Mouse (Mus musculus) forebrain, embryonic 16.5 days (tissue): Measurements from ENCODE around the gene Nkd1. TPM values are rescaled to one million over a fixed set of nuclear protein-coding genes. Genes with fewer than 3 reads are reported as not detected.

Experiments used
- ATAC-seq: fragments of 200-750 bp; cut with Nextera tagmentation; 2 replicates; pipeline ENCODE4 v1.8.0; 2017; ENCODE audit warnings: mild to moderate bottlenecking, moderate library complexity
- H3K27ac ChIP-seq: fragments of 300-500 bp; sonication (generic); 2 replicates; pipeline ENCODE4 v1.5.1; 2014; ENCODE audit warnings: low read length, control low read depth
- H3K27me3 ChIP-seq: fragments of 300-500 bp; sonication (generic); replicated peaks from 2 replicates; pipeline ENCODE4 v1.6.1; 2014; ENCODE audit warnings: low read length; ENCODE audit not compliant: control insufficient read depth, insufficient read depth
- H3K36me3 ChIP-seq: fragments of 300-500 bp; sonication (generic); 2 replicates; pipeline ENCODE4 v1.6.1; 2014; ENCODE audit not compliant: control insufficient read depth, insufficient read depth
- H3K4me1 ChIP-seq: fragments of 300-500 bp; sonication (generic); replicated peaks from 2 replicates; pipeline ENCODE4 v1.6.1; 2014; ENCODE audit warnings: low read length; ENCODE audit not compliant: control insufficient read depth, insufficient read depth
- H3K4me2 ChIP-seq: fragments of 300-500 bp; sonication (generic); 2 replicates; pipeline ENCODE4 v1.6.1; 2014; ENCODE audit warnings: mild to moderate bottlenecking, low read length, control low read depth
- H3K4me3 ChIP-seq: fragments of 300-500 bp; sonication (generic); replicated peaks from 2 replicates; pipeline ENCODE4 v1.5.1; 2014; ENCODE audit warnings: mild to moderate bottlenecking, low read length, control low read depth
- H3K9ac ChIP-seq: fragments of 300-500 bp; sonication (generic); replicated peaks from 2 replicates; pipeline ENCODE4 v1.6.1; 2014; ENCODE audit warnings: low read depth, low read length, control low read depth
- H3K9me3 ChIP-seq: fragments of 300-500 bp; sonication (generic); 2 replicates; pipeline ENCODE4 v1.6.1; 2016; ENCODE audit warnings: low read length; ENCODE audit not compliant: control insufficient read depth
- WGBS: fragments of 180-500 bp; shearing (Covaris S2); extraction: QIAGEN DNeasy Blood & Tissue Kit; methylation state at CpG from one replicate; pipeline ENCODE4 v1.1.7; 2014; 5-methylcytosine and 5-hydroxymethylcytosine counted together
- polyA plus RNA-seq: library from polyadenylated mRNA; unstranded; fragments of >200 nt; fragmentation: Nextera tagmentation; extraction: Ambion mirVana; gene quantifications from 2 replicates; pipeline ENCODE4 v1.2.1, GENCODE M21; 2015

Nkd1 gene
- polyA plus RNA-seq: 28.3 and 28.5 TPM in 2 replicates

DNA sequence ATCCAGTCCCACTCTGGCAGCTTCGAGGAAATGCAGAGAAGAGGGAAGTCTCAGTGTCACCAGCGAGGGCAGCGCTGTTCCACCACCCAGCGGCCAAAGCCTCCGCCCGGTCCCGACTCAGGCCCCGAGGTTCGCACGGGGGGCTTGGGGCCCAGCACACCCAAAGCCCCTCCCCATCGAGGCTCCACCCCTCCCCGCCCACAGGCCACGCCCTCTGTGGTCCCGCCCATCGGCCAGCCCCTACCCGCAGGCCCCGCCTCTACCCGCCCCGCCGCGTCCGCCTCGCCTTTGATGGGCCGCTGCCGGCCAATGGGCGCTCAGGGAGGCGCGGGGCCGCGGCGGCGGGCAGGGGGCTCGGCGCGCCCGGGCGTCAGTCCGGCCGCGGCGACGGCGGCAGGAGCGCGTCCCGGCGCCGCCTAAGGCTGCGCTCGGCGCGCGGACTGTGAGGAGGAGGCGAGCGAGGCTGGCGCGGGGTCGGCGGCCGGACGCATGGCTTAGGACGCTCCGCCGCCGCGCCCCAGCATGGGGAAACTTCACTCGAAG is at the start of gene Nkd1:
Gene Nkd1, plus strand, starts transcription at position 370 of the 543 bp plus-strand sequence.
- WGBS: 1% methylated on average over 61 of the region's 67 CpGs
- Histone ChIP-seq H3K9me3 (no peaks in the 10 kb centered on the region), H3K27ac (peak within 1 kb of the TSS; percentile 24), H3K36me3 (no peaks in the 10 kb centered on the region), H3K4me2 (peak within 1 kb of the TSS; percentile 97), H3K27me3 (no peaks in the 10 kb centered on the region; the same call in 1 of the 2 replicates), H3K9ac (peak within 1 kb of the TSS; percentile 76), H3K4me3 (peak within 1 kb of the TSS; percentile 75), H3K4me1 (peaks cover 27% of the 10 kb centered on the region)
- peak; percentile 89 for ATAC-seq

DNA sequence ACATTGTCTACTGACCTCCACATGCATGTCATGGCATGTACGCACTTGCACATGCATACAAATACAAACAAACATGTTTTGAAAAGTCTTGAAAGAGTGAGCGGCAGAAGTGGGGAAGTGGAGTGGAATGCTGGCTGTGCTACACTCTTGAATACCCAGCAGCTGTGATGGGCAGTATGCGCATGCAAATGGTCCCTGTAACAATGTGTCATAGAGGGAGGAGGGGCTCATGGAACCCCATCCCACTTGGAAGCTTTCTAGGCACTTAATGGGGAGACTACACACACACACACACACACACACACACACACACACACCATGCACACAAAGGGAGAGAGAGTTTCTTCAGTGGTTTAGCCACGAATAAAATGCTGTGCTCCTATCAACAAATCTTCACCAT is 39.9 kb upstream of the Nkd1 start:
- no peak overlapping the region for H3K9ac ChIP-seq
- no peaks in the 10 kb centered on the region for H3K27me3 ChIP-seq
- ATAC-seq: no peak
- H3K4me1 ChIP-seq: 0 out of 2 replicates have a peak, but pooled peaks cover 3% of the 10 kb centered on the region
- H3K9me3 ChIP-seq: no peaks in the 10 kb centered on the region
- H3K27ac ChIP-seq: no peak overlapping the region
- H3K36me3 ChIP-seq: no peaks in the 10 kb centered on the region
- H3K4me3 ChIP-seq: no peak overlapping the region
- 39% methylated on average over 4 of the region's 4 CpGs for WGBS
- H3K4me2 ChIP-seq: no peak overlapping the region

DNA sequence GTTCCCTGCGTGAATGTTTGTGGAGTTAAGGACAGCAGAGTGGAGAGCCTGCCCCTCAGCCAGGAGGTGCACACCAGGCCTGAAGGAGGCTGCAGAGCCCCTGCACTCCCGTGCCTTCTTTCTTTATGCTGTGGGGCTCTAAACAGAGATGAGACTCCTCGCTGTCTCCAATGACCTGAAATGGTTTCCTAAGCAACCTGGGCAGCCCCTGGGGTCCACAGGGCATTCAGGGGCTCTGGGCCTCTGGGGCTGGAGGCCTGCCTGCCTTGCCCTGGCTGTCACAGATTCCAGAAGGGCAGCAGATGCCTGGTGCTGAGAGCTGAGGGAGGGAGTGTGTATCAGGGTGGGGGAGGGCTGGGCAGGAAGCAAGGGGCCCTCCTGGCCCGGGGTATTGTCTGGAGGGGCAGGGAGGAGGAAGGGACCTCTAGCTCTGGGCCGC is 32.7 kb upstream of the Nkd1 start:
- no peak; the same call in 1 of the 2 replicates for ATAC-seq
- H3K4me2 ChIP-seq: no peak overlapping the region
- H3K4me3 ChIP-seq: no peak overlapping the region
- no peak overlapping the region for H3K9ac ChIP-seq
- 0 out of 2 replicates have a peak, but pooled peaks cover 3% of the 10 kb centered on the region for H3K9me3 ChIP-seq
- H3K4me1 ChIP-seq: peaks cover 8% of the 10 kb centered on the region
- no peaks in the 10 kb centered on the region for H3K36me3 ChIP-seq
- WGBS: 7% methylated on average over 5 of the region's 5 CpGs
- no peaks in the 10 kb centered on the region for H3K27me3 ChIP-seq
- no peak overlapping the region for H3K27ac ChIP-seq

DNA sequence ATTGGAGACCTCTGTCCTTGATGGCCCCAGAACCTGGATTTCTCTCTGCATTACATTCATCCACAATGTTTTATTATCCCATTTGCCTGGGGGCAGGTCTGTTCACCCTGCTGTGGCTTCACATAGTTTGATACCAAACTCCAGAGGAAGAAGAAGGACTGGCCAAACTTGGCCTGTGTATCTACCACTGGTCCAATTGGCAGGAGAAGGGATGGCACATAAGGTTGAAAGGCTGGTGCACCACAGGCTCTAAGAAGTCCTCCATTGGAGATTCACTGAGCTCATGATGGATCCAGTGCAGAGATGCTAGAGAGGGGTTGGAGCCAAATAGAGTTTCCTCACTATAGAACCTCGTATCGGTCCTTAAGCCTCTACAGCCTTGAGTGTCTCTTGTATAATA is 27.1 kb upstream of the Nkd1 start:
- ATAC-seq: no peak
- 72% methylated on average over 2 of the region's 2 CpGs for WGBS

DNA sequence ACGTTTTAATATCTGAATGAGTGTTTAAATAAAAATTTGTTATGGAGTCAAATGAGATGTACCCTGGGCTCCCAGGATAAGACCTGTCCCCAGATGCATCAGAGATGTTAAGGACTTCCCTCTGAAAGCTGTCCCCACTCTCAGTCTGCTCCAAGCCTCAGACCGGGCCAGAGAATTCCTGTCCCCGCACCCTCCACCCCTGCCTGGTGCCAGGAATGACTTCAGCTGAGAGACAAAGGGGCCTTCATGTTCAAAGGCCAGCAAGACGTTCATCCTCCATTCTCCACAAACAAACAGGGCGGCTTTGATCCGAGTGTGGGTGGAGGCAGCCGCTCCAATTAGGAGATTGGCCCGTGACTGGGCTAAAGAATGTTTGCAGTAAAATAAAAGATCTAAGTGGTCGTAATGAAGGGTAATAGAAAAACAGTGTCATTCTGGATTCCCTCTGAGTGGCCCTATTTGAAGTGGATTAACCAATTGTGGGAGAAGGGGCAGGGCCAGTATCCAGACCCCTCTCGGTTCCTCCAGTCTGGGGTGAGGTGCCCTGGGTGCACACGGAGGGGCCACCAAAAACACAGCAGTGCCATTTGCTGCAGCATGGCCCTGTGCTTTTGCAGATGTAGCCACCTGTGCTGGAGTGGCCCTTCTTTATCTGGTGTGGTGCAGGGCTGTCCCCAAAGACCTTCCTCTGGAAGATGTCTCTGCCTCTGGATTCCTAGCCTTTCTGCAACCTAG is 25.9 kb upstream of the Nkd1 start:
- Histone ChIP-seq H3K9ac (peak overlapping the region; percentile 48; the same call in 1 of the 2 replicates), H3K4me1 (peaks cover 4% of the 10 kb centered on the region; the same call in 1 of the 2 replicates), H3K27me3 (peaks cover 6% of the 10 kb centered on the region; the same call in 1 of the 2 replicates), H3K36me3 (no peaks in the 10 kb centered on the region), H3K4me2 (peak overlapping the region; percentile 41), H3K9me3 (0 out of 2 replicates have a peak, but pooled peaks cover 5% of the 10 kb centered on the region), H3K27ac (no peak overlapping the region), H3K4me3 (peak overlapping the region; percentile 21; the same call in 1 of the 2 replicates)
- WGBS: 1% methylated on average over 11 of the region's 11 CpGs
- peak; percentile 82 for ATAC-seq

More for the DNA sequence above, 27.1 kb upstream of the Nkd1 start:
- H3K4me1 ChIP-seq: peaks cover 4% of the 10 kb centered on the region; the same call in 1 of the 2 replicates
- no peak overlapping the region for H3K9ac ChIP-seq
- H3K9me3 ChIP-seq: 0 out of 2 replicates have a peak, but pooled peaks cover 5% of the 10 kb centered on the region
- no peak overlapping the region for H3K4me2 ChIP-seq
- H3K4me3 ChIP-seq: no peak overlapping the region
- H3K36me3 ChIP-seq: no peaks in the 10 kb centered on the region
- peaks cover 6% of the 10 kb centered on the region; the same call in 1 of the 2 replicates for H3K27me3 ChIP-seq
- no peak overlapping the region for H3K27ac ChIP-seq

DNA sequence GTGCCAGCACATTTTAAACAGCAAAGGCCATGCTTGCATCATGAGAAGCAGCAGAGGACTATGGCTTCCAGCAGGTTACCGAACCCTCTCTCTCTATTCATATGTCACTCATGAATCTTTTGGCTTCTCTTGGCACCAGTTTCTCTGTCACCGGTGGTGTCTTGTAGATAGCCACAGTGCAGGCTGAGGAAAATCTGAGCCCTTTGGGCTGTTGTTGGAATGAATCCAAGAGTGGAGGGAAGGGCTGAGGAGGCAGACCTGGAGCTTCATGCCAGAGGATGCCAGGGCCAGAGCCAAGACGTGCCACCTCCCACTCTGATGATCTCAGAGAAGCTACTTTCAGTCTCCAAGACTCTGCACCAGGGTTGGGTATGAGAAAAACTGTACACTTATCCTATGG is 19.0 kb upstream of the Nkd1 start:
- H3K36me3 ChIP-seq: no peaks in the 10 kb centered on the region
- no peaks in the 10 kb centered on the region for H3K4me1 ChIP-seq
- no peak overlapping the region for H3K9ac ChIP-seq
- H3K27me3 ChIP-seq: peaks cover under 1% of the 10 kb centered on the region; the same call in 1 of the 2 replicates
- ATAC-seq: no peak
- H3K4me3 ChIP-seq: no peak overlapping the region
- WGBS: 71% methylated on average over 3 of the region's 3 CpGs
- peaks cover 6% of the 10 kb centered on the region; the same call in 1 of the 2 replicates for H3K9me3 ChIP-seq
- no peak overlapping the region for H3K4me2 ChIP-seq
- H3K27ac ChIP-seq: no peak overlapping the region

DNA sequence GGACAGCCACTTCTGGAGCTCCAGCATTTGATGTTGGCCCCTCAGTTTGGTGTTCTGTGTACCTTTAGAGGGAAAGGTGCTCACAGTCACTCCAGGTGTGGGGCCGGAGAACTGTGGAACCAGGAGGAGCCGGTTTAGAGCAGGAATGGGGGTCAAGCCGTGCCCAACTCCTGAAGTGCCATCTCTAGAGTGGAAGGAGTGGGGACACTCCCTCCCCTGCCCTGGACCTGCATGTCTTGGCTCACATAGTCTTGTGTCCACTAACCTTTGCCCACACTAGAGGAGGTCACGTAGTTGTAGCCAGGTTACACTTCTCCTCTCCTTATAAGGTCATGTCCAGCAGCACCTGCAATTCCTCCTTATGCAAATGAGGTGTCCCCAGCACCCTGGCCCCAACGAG is 14.2 kb upstream of the Nkd1 start:
- Histone ChIP-seq H3K27ac (no peak overlapping the region), H3K27me3 (no peaks in the 10 kb centered on the region), H3K9ac (no peak overlapping the region), H3K4me2 (no peak overlapping the region), H3K4me3 (no peak overlapping the region), H3K36me3 (no peaks in the 10 kb centered on the region), H3K9me3 (no peaks in the 10 kb centered on the region), H3K4me1 (no peaks in the 10 kb centered on the region)
- no peak for ATAC-seq
- 88% methylated on average over 5 of the region's 5 CpGs for WGBS

DNA sequence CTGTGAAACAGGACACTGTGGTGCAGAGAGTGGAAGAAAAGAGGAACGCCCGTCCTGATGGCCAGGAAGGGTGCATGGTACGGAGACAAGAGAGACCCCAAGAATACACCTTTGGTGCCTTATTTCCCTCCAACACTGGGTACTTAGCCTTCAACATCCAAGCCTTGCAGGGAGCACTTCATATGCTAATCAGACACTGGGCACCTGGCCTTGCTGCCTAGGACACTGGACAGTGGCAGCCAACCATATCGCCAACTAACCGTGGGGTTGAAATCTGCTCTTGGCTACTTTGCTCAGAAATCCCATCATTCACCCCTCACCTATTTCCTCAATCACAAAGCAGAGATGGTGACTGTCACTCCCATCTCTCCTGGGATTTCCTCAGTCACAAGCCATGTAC is 10.1 kb upstream of the Nkd1 start:
- Histone ChIP-seq H3K4me1 (peaks cover 10% of the 10 kb centered on the region), H3K9ac (no peak overlapping the region), H3K36me3 (no peaks in the 10 kb centered on the region), H3K4me2 (no peak overlapping the region), H3K4me3 (no peak overlapping the region), H3K27me3 (no peaks in the 10 kb centered on the region), H3K27ac (no peak overlapping the region), H3K9me3 (no peaks in the 10 kb centered on the region)
- no peak for ATAC-seq
- 93% methylated on average over 5 of the region's 5 CpGs for WGBS

DNA sequence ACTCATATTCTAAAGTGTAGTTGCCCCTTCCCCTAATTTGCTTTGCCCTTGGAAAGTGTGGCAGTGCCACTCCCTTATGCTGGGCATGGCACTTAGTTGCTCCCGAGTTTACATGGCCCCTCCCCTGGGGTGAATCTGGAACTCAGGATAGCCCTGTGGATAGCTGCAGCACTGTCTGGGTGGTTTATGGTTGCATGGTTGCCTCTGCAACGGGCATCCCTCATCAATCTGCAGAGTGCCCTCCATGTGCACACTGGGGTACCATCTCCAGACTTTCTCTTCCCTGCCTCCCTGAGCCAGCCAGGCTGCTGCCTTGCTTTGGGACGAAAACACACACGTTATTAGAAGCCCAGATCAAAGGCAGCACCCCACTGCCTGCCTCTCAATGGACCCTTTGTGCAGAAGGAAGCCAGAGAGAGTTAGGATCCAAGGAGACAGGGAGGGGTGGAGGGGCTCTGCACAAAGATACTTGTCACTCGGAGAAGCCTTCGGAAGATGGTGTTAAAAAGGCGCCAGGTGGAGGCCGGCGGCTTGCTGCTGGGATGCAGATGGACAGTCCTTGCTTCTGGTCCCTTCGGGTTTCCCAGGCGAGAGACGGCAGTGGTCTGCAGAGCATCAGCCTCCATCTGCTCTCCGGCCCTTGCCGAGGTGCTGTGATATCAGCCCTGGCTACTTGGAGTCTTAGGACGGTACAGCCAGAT is 8.9 kb upstream of the Nkd1 start:
- no peak overlapping the region for H3K27ac ChIP-seq
- WGBS: 1% methylated on average over 15 of the region's 15 CpGs

More for the DNA sequence above, 8.9 kb upstream of the Nkd1 start:
- peak overlapping the region; percentile 11; the same call in 1 of the 2 replicates for H3K4me2 ChIP-seq
- H3K4me1 ChIP-seq: peaks cover 10% of the 10 kb centered on the region
- no peaks in the 10 kb centered on the region for H3K36me3 ChIP-seq
- H3K9ac ChIP-seq: no peak overlapping the region
- H3K27me3 ChIP-seq: no peaks in the 10 kb centered on the region
- no peak overlapping the region for H3K4me3 ChIP-seq
- H3K9me3 ChIP-seq: no peaks in the 10 kb centered on the region
- no peak for ATAC-seq
